Mouse (Mus musculus): Measurements from ENCODE around the gene Rimbp2. TPM values are rescaled to one million over a fixed set of nuclear protein-coding genes. Genes with fewer than 3 reads are reported as not detected.

Gene Rimbp2
- not detected in 2 replicates for polyA plus RNA-seq (2015; fragmentation: Nextera tagmentation; extraction: Ambion mirVana)

- Histone ChIP-seq H3K9me3 (ENCODE audit: low read length) (no peaks in the 10 kb centered on the region), H3K4me2 (ENCODE audit: low read depth, low read length) (no peak within 1 kb of the TSS), H3K27ac (ENCODE audit: low read depth) (no peak within 1 kb of the TSS), H3K4me3 (ENCODE audit: low read depth, low read length) (no peak within 1 kb of the TSS), H3K9ac (replicated peaks) (no peak within 1 kb of the TSS), H3K36me3 (replicated peaks; ENCODE audit: insufficient read depth, low read length) (no peaks in the 10 kb centered on the region), H3K27me3 (ENCODE audit: insufficient read depth, low read length) (peaks cover 4% of the 10 kb centered on the region; the same call in 1 of the 2 replicates), H3K4me1 (ENCODE audit: insufficient read depth) (no peaks in the 10 kb centered on the region)
- ATAC-seq (no peak), DNase-seq (no peak)
- WGBS (ENCODE audit: insufficient replicate concordance): 14% methylated on average over 16 of the region's 17 CpGs
- no peak for TF ChIP-seq EP300 (IDR thresholded peaks at IDR 0.05; ENCODE audit: low read depth)
- TF ChIP-seq CTCF (IDR thresholded peaks at IDR 0.05; ENCODE audit: low read depth): no peak
These were observed at the start of gene Rimbp2 for GRCm38 (mm10) chr5:128953278-128954070. Rimbp2 (minus strand) TSS chr5:128953486.

GRCm38 (mm10) chr5:129002571-129003011, 49.3 kb upstream of the Rimbp2 start:
- Histone ChIP-seq H3K9ac (replicated peaks) (no peak overlapping the region), H3K36me3 (replicated peaks; ENCODE audit: insufficient read depth, low read length) (peaks cover 34% of the 10 kb centered on the region), H3K27ac (ENCODE audit: low read depth) (peak overlapping the region; percentile 66), H3K4me1 (ENCODE audit: insufficient read depth) (peaks cover 61% of the 10 kb centered on the region), H3K4me2 (ENCODE audit: low read depth, low read length) (peak overlapping the region; percentile 47), H3K9me3 (ENCODE audit: low read length) (no peaks in the 10 kb centered on the region), H3K27me3 (ENCODE audit: insufficient read depth, low read length) (no peaks in the 10 kb centered on the region), H3K4me3 (ENCODE audit: low read depth, low read length) (no peak overlapping the region)
- peak; percentile 35 for ATAC-seq
- peak; percentile 49 for DNase-seq
- TF ChIP-seq CTCF (IDR thresholded peaks at IDR 0.05; ENCODE audit: low read depth): no peak
- peak; percentile 25; the same call in 1 of the 2 replicates for TF ChIP-seq EP300 (IDR thresholded peaks at IDR 0.05; ENCODE audit: low read depth)
- 12% methylated on average over 14 of the region's 14 CpGs for WGBS (ENCODE audit: insufficient replicate concordance)

GRCm38 (mm10) chr5:129000706-129001468, 47.6 kb upstream of the Rimbp2 start:
- 23% methylated on average over 8 of the region's 8 CpGs for WGBS (ENCODE audit: insufficient replicate concordance)
- DNase-seq (peak; percentile 79), ATAC-seq (peak; percentile 83)
- Histone ChIP-seq H3K36me3 (replicated peaks; ENCODE audit: insufficient read depth, low read length) (peaks cover 46% of the 10 kb centered on the region), H3K9me3 (ENCODE audit: low read length) (no peaks in the 10 kb centered on the region), H3K4me2 (ENCODE audit: low read depth, low read length) (peak overlapping the region; percentile 54), H3K4me3 (ENCODE audit: low read depth, low read length) (no peak overlapping the region), H3K27ac (ENCODE audit: low read depth) (peak overlapping the region; percentile 66), H3K27me3 (ENCODE audit: insufficient read depth, low read length) (no peaks in the 10 kb centered on the region), H3K9ac (replicated peaks) (peak overlapping the region; percentile 16; the same call in 1 of the 2 replicates), H3K4me1 (ENCODE audit: insufficient read depth) (peaks cover 51% of the 10 kb centered on the region)
- peak; percentile 68 for TF ChIP-seq CTCF (IDR thresholded peaks at IDR 0.05; ENCODE audit: low read depth)
- TF ChIP-seq EP300 (IDR thresholded peaks at IDR 0.05; ENCODE audit: low read depth): no peak

GRCm38 (mm10) chr5:128987141-128987954, 34.1 kb upstream of the Rimbp2 start:
- Histone ChIP-seq H3K27ac (ENCODE audit: low read depth) (no peak overlapping the region), H3K36me3 (replicated peaks; ENCODE audit: insufficient read depth, low read length) (peaks cover 75% of the 10 kb centered on the region), H3K9ac (replicated peaks) (no peak overlapping the region), H3K4me3 (ENCODE audit: low read depth, low read length) (no peak overlapping the region), H3K4me2 (ENCODE audit: low read depth, low read length) (no peak overlapping the region), H3K9me3 (ENCODE audit: low read length) (no peaks in the 10 kb centered on the region), H3K27me3 (ENCODE audit: insufficient read depth, low read length) (no peaks in the 10 kb centered on the region), H3K4me1 (ENCODE audit: insufficient read depth) (no peaks in the 10 kb centered on the region)
- no peak for DNase-seq
- 88% methylated on average over 19 of the region's 19 CpGs for WGBS (ENCODE audit: insufficient replicate concordance)
- ATAC-seq: no peak
- TF ChIP-seq EP300 (IDR thresholded peaks at IDR 0.05; ENCODE audit: low read depth) (no peak), CTCF (IDR thresholded peaks at IDR 0.05; ENCODE audit: low read depth) (no peak)

GRCm38 (mm10) chr5:128985946-128986345, 32.7 kb upstream of the Rimbp2 start:
- Histone ChIP-seq H3K27me3 (ENCODE audit: insufficient read depth, low read length) (no peaks in the 10 kb centered on the region), H3K36me3 (replicated peaks; ENCODE audit: insufficient read depth, low read length) (peaks cover 61% of the 10 kb centered on the region), H3K9me3 (ENCODE audit: low read length) (0 out of 2 replicates have a peak, but pooled peaks cover under 1% of the 10 kb centered on the region), H3K9ac (replicated peaks) (no peak overlapping the region), H3K27ac (ENCODE audit: low read depth) (no peak overlapping the region), H3K4me3 (ENCODE audit: low read depth, low read length) (no peak overlapping the region), H3K4me2 (ENCODE audit: low read depth, low read length) (no peak overlapping the region), H3K4me1 (ENCODE audit: insufficient read depth) (no peaks in the 10 kb centered on the region)
- ATAC-seq: no peak
- 91% methylated on average over 13 of the region's 13 CpGs for WGBS (ENCODE audit: insufficient replicate concordance)
- TF ChIP-seq CTCF (IDR thresholded peaks at IDR 0.05; ENCODE audit: low read depth): no peak
- no peak for TF ChIP-seq EP300 (IDR thresholded peaks at IDR 0.05; ENCODE audit: low read depth)
- no peak for DNase-seq

Data from liver, postnatal 0 days (tissue).